Mouse (Mus musculus): ENCODE results near the gene Smco4.

- TF ChIP-seq CTCF (IDR thresholded peaks at IDR 0.05 in 2 of 3, conservative IDR thresholded peaks at IDR 0.05 in 1 of 3; ENCODE audit: control insufficient read depth in 1 of 3, insufficient read depth in 1 of 3, low read depth in 2 of 3, low read length in 3 of 3, poor library complexity in 1 of 3, severe bottlenecking in 1 of 3) (no peak), USF2 (IDR thresholded peaks at IDR 0.05; ENCODE audit: borderline replicate concordance in 1 of 2, insufficient read depth in 1 of 2, low read depth in 1 of 2, low read length in 2 of 2) (no peak), MYC (IDR thresholded peaks at IDR 0.05; ENCODE audit: low read depth, low read length) (no peak), MAX (IDR thresholded peaks at IDR 0.05; ENCODE audit: low read length) (no peak), CHD2 (IDR thresholded peaks at IDR 0.05; ENCODE audit: low read length) (no peak), E2F4 (IDR thresholded peaks at IDR 0.05; ENCODE audit: borderline replicate concordance, low read depth, low read length) (no peak)
Observed at GRCm38 (mm10) chr9:15527846-15528245, 34.6 kb downstream of the Smco4 start.

All from MEL (cell line).